Mouse (Mus musculus): ENCODE measurements around the gene Cyb561d1.

DNA sequence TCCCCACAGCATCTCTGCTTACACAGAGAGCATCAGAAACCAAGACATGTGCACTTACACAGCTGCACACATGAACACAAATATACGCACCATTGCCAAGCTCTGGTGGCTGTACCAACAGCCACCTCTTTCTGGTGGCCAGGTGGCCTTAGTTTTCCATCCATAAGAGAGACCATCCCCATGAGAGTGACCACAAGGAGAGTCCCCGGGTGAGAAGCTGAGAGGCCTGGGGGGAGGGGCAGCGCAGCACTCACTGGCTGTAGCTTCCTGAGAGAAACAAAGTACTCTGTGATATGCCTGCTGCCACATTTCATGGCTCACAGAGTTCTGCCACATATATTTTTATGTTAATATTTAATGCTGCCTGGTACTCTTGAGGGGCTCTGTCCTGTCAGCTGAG is 31.8 kb downstream of the Cyb561d1 start:
- TF ChIP-seq POLR2A (IDR thresholded peaks at IDR 0.05; ENCODE audit: borderline replicate concordance, extremely low read depth, low read depth, low read length): no peak
- TF ChIP-seq CTCF (IDR thresholded peaks at IDR 0.05; ENCODE audit: insufficient read depth, low read length): no peak

Measured in lung, adult 2 months (tissue).